Mouse (Mus musculus) common myeloid progenitor, adult 5-6 weeks (primary cell): ENCODE data around the gene Tmem215. TPM values are rescaled to one million over a fixed set of nuclear protein-coding genes. Genes with fewer than 3 reads are reported as not detected.

Experiments used
- ATAC-seq: replicated peaks from 2 replicates; pipeline ENCODE4 v1.8.0; 2016; ENCODE audit warnings: low read depth, mild to moderate bottlenecking, moderate TSS enrichment, inconsistent platforms; ENCODE audit not compliant: poor library complexity, severe bottlenecking
- total RNA-seq: library from RNA; stranded (forward); fragments of 200-1000, 187-1606 nt; gene quantifications from 2 replicates; pipeline ENCODE4 v1.2.3, GENCODE M21; 2017

Gene Tmem215
- total RNA-seq, result 1.1 and 1.8 TPM in 2 replicates

DNA sequence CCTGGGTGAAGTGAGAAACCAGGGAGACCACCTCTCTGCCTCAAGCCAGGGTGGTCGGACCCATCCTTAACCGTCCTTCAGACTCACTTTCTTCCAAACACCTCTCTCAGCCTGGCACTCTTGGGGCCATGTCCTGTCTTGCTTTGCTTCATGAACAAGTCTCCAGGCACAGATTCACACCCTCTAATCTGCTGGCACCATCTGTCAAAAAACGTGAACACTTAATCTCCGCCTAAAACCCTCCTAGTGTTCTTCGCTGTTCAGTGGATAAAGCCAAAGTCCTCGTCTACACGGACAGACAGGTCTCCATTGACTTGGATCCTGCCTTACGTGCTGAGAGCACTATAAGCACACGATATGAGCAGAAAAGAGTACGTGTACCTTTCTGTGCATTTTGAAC is at the start of gene Tmem215:
Tmem215 (plus strand) TSS at position 301 of the 400 bp plus-strand sequence.
- no peak for ATAC-seq

- ATAC-seq, result peak; percentile 83
These were observed 40.1 kb upstream of the Tmem215 start for GRCm38 (mm10) chr4:40431916-40432315.

DNA sequence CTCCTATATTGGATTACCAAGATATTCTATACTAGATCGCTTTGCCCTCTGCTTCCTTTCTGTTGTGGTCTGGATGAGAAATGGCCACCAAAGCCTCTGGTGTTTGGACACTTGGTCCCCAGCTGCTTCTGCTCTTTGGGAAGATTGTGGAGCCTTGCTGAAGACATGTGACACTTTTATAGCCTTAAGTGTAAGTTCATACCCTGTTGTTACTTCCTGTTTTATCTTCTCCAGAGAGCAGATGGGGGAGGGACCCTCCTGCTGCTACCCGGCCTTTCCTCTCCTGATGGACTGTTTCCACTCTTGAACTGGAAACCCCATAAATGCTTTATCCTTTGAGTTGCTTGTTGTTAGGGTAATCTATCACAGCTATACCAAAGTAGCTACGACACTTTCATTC is 38.6 kb upstream of the Tmem215 start:
- peak; percentile 72 for ATAC-seq

DNA sequence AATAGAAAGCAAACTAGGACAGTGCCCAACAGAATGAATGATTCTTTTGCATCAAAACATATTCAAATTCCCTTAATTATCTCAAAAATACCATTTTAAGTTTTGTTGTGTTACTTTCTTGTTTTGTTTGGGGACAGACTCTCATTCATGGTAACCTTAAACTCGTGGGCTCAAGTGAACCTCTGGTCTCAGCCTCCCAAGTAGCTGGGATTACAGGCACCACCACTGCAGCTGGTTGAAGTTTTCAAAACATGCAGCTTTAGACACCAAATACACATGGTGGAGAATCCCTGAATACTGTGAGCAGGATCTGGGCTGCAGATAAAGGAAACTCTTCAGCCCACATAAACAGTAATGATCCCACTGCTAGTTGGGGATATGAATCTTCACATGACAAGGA is 37.6 kb upstream of the Tmem215 start:
- 0 out of 2 replicates have a peak, but pooled peaks have one; percentile 58 for ATAC-seq

DNA sequence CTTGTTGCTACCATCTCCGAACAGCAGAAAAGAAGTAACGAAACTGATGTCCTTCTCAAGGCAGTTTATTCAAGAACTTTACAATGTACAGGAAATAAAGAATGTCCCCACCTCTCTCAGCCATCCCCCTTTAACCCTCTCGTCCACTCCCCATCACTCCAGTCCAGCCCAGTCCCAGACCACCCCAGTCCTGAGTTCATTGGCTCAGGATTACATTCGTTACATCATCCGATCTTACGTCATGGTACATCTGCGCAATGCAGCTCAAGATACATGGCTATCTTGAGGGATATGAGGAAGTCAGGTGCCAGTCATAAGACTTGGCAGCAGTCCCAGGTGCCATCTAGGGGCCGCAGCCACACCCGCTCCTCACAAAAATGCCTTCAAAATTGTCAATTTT is 28.4 kb upstream of the Tmem215 start:
- ATAC-seq, result 0 out of 2 replicates have a peak, but pooled peaks have one; percentile 18

DNA sequence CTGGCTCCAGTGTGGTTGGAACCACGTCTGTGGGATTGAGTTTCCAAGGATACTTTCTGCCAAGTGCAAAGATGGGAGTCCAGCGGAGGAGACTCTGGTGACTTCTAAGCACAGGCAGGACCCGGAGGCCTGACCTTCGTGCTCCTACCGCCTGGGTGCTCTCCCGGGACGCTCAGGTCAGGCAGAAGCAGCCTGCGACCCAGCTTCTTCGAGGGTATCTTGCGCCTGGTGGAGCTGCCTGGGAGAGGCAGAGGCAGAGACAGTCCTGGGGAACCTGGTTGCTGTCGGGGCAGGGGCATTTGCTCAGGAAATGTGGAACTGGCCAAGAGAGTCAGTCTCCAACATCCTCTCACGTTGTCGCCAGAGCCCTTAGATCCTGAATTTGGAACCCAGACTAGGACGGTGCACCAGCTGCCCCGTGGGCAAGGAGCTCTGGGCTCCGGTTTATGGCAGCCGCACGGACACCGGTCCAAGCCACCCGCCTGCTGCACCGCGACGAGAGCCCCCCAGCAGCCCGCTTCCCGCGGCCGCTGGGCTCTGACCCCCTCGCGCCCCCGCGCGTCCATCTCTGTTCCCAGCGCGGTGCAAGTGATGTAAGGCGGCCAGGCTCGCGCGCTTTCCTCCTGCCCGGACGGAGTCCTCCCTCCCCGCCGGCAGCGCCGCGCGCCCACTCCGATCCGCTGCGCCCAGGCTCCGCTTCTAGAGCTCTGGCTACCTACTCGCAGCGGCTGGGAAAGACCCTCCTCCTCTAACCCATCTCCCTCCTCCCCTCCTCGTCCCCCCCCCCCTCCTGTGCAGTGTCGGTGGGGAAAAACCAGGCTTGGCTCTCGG is 935 bp downstream of the Tmem215 start:
- ATAC-seq, result peak; percentile 88

GRCm38 (mm10) chr4:40473911-40474310 is 1.9 kb downstream of the Tmem215 start:
- no peak for ATAC-seq

DNA sequence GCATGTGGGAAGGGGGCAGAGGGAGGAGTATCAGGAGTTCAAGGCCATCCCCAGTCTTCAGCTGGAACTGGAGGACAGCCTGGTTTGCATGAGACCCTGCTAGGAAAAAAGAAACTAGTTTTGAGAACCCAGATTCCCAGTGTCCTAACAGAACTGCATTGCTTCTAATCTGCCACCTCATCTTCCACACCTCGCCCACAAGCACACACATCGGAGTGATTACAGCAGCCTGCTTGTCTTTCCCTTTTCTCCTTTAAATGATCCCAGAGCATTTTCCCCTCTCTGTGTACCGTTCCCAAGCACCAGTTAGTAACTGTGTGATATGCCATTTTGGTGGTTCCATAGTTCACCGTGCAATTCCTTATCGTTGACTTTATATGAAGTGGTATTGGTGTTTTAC is 6.0 kb downstream of the Tmem215 start:
- no peak for ATAC-seq

DNA sequence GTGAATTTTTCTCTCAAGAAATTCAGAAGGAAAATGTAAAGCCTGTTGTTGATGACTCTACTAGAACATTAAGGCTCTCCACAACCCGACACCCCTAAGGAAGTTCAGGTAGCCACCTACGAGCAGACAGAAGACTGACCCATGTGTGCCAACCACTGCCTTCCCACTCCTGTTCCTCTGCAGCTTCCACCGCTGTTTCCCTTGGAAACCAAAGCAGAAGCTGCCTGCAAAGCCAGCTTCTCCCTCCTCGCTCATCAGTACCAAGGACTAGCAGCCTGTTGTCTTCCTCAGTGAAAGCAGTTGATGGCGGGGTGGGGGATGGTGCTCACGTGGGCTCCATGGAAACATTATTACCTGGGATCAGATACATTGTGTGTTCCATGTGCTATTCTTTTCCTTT is 14.6 kb downstream of the Tmem215 start:
- no peak for ATAC-seq

- ATAC-seq, result no peak
These were observed 19.8 kb downstream of the Tmem215 start for GRCm38 (mm10) chr4:40491731-40492130.

GRCm38 (mm10) chr4:40496354-40496753 is 24.4 kb downstream of the Tmem215 start:
- ATAC-seq, result peak; percentile 45

DNA sequence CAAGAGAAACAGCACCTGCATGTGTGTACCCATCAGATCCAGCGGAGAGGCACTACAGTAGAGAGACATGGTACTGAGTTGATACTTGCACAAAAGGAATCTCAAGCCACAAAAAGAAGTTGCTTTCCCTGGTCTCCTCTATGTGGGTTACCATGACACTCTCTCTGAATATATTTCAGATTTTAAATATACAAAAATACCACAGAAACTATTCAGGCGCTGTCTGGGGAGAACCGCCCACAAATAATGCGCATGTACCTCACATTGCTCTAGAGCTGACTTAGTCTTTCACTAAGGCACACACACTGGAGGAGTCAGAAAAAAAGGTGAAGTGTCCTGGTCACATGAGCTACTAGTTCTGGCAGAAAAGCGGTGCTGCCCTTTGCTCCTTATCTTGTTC is 24.8 kb downstream of the Tmem215 start:
- no peak for ATAC-seq

GRCm38 (mm10) chr4:40499812-40500591 is 28.0 kb downstream of the Tmem215 start:
- ATAC-seq, result no peak

DNA sequence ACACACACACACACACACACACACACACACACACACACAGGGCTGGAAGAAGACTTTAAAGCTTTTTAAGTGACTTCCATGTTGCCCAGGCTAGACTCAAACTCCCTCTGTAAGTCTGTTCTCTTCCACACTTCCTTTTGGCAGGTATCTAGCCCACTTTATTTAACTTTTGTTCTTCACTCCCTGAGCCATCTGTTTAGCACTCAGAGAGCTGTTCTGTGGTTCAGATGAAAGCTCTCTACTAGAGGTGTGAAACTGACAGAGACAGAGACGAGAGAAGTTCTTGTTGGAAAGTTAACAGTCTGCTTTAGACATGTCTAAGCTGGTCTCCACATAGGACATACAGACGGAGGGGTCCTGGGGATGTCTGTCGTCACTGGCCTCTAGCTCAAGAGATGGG is 30.5 kb downstream of the Tmem215 start:
- no peak for ATAC-seq

- no peak for ATAC-seq
These were observed 37.6 kb downstream of the Tmem215 start for GRCm38 (mm10) chr4:40509534-40509933.

DNA sequence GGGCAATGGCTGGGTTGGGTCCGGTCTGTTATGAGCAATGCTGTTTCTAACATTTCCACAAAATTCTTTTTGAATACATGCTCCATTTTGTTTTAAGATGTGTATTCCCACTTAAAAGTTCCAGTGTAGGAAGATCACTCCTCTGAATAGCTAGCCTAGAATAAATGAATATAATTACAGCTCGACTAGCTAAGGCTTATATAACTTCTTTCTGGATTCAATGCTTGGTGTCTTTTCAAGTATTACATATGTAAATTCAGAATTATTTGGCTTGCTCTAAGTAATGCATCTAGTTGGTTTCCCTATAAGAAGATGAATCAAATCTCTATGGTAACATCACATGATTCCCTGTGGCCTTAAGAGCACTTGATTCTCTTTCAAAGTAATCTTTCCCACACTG is 41.3 kb downstream of the Tmem215 start:
- ATAC-seq, result no peak

- no peak for ATAC-seq
These were observed 46.8 kb downstream of the Tmem215 start for GRCm38 (mm10) chr4:40518545-40519324.
